Mouse (Mus musculus): ENCODE data around the gene Themis2. TPM values are rescaled to one million over a fixed set of nuclear protein-coding genes. Genes with fewer than 3 reads are reported as not detected.

Gene Themis2
- polyA plus RNA-seq, 1 experiment: 4.9 TPM

- 87% methylated on average over 13 of the region's 13 CpGs for WGBS
- TF ChIP-seq POLR2A (IDR thresholded peaks at IDR 0.05; ENCODE audit: low read depth, low read length): no peak
- H3K27ac ChIP-seq (ENCODE audit: insufficient read depth, low read depth, low read length): no peak overlapping the region
Measured at GRCm38 (mm10) chr4:132785228-132785627, 11.0 kb downstream of the Themis2 start.

GRCm38 (mm10) chr4:132783732-132784131 is 12.5 kb downstream of the Themis2 start:
- TF ChIP-seq CTCF (IDR thresholded peaks at IDR 0.05; ENCODE audit: extremely low read depth, insufficient read length, insufficient replicate concordance, low read depth, low read length) (no peak), POLR2A (IDR thresholded peaks at IDR 0.05; ENCODE audit: low read depth, low read length) (no peak)
- Histone ChIP-seq H3K4me1 (ENCODE audit: control insufficient read depth, insufficient read depth, insufficient read length, low read length) (peaks cover 8% of the 10 kb centered on the region; the same call in 1 of the 2 replicates), H3K36me3 (ENCODE audit: control insufficient read depth, insufficient read depth, low read length) (peaks cover under 1% of the 10 kb centered on the region; the same call in 1 of the 2 replicates), H3K27ac (ENCODE audit: insufficient read depth, low read depth, low read length) (no peak overlapping the region), H3K4me3 (ENCODE audit: low read depth, low read length) (no peak overlapping the region), H3K27me3 (ENCODE audit: control insufficient read depth, insufficient read depth, low read length) (no peaks in the 10 kb centered on the region)
- WGBS: 60% methylated on average over 2 of the region's 2 CpGs

More at GRCm38 (mm10) chr4:132785228-132785627, 11.0 kb downstream of the Themis2 start:
- Histone ChIP-seq H3K4me1 (ENCODE audit: control insufficient read depth, insufficient read depth, insufficient read length, low read length) (peaks cover 3% of the 10 kb centered on the region; the same call in 1 of the 2 replicates), H3K27me3 (ENCODE audit: control insufficient read depth, insufficient read depth, low read length) (no peaks in the 10 kb centered on the region), H3K36me3 (ENCODE audit: control insufficient read depth, insufficient read depth, low read length) (no peaks in the 10 kb centered on the region), H3K4me3 (ENCODE audit: low read depth, low read length) (no peak overlapping the region)

- Histone ChIP-seq H3K27ac (ENCODE audit: insufficient read depth, low read depth, low read length) (peak overlapping the region; percentile 20; the same call in 1 of the 2 replicates), H3K36me3 (ENCODE audit: control insufficient read depth, insufficient read depth, low read length) (peaks cover 29% of the 10 kb centered on the region), H3K27me3 (ENCODE audit: control insufficient read depth, insufficient read depth, low read length) (no peaks in the 10 kb centered on the region), H3K4me3 (ENCODE audit: low read depth, low read length) (no peak overlapping the region), H3K4me1 (ENCODE audit: control insufficient read depth, insufficient read depth, insufficient read length, low read length) (peaks cover 8% of the 10 kb centered on the region; the same call in 1 of the 2 replicates)
- 44% methylated on average over 4 of the region's 4 CpGs for WGBS
- TF ChIP-seq POLR2A (IDR thresholded peaks at IDR 0.05; ENCODE audit: low read depth, low read length) (no peak), CTCF (IDR thresholded peaks at IDR 0.05; ENCODE audit: extremely low read depth, insufficient read length, insufficient replicate concordance, low read depth, low read length) (no peak)
Measured at GRCm38 (mm10) chr4:132780288-132780687, 15.9 kb downstream of the Themis2 start.

GRCm38 (mm10) chr4:132778562-132779201 is 17.5 kb downstream of the Themis2 start:
- WGBS: 90% methylated on average over 6 of the region's 6 CpGs
- no peaks in the 10 kb centered on the region for H3K27me3 ChIP-seq (ENCODE audit: control insufficient read depth, insufficient read depth, low read length)
- H3K4me1 ChIP-seq (ENCODE audit: control insufficient read depth, insufficient read depth, insufficient read length, low read length): peaks cover 8% of the 10 kb centered on the region; the same call in 1 of the 2 replicates
- TF ChIP-seq CTCF (IDR thresholded peaks at IDR 0.05; ENCODE audit: extremely low read depth, insufficient read length, insufficient replicate concordance, low read depth, low read length): no peak
- TF ChIP-seq POLR2A (IDR thresholded peaks at IDR 0.05; ENCODE audit: low read depth, low read length): no peak
- peaks cover 43% of the 10 kb centered on the region for H3K36me3 ChIP-seq (ENCODE audit: control insufficient read depth, insufficient read depth, low read length)
- no peak overlapping the region for H3K4me3 ChIP-seq (ENCODE audit: low read depth, low read length)
- no peak overlapping the region for H3K27ac ChIP-seq (ENCODE audit: insufficient read depth, low read depth, low read length)

- Histone ChIP-seq H3K27ac (ENCODE audit: insufficient read depth, low read depth, low read length) (no peak overlapping the region), H3K4me3 (ENCODE audit: low read depth, low read length) (no peak overlapping the region), H3K36me3 (ENCODE audit: control insufficient read depth, insufficient read depth, low read length) (peaks cover 54% of the 10 kb centered on the region), H3K27me3 (ENCODE audit: control insufficient read depth, insufficient read depth, low read length) (no peaks in the 10 kb centered on the region), H3K4me1 (ENCODE audit: control insufficient read depth, insufficient read depth, insufficient read length, low read length) (peaks cover 8% of the 10 kb centered on the region; the same call in 1 of the 2 replicates)
- WGBS: 77% methylated on average over 5 of the region's 5 CpGs
- no peak for TF ChIP-seq POLR2A (IDR thresholded peaks at IDR 0.05; ENCODE audit: low read depth, low read length)
- TF ChIP-seq CTCF (IDR thresholded peaks at IDR 0.05; ENCODE audit: extremely low read depth, insufficient read length, insufficient replicate concordance, low read depth, low read length): peak; percentile 60; the same call in 1 of the 2 replicates
Measured at GRCm38 (mm10) chr4:132776764-132777163, 19.4 kb downstream of the Themis2 start.

GRCm38 (mm10) chr4:132774905-132775304 is 21.3 kb downstream of the Themis2 start:
- Histone ChIP-seq H3K27ac (ENCODE audit: insufficient read depth, low read depth, low read length) (no peak overlapping the region), H3K4me3 (ENCODE audit: low read depth, low read length) (no peak overlapping the region), H3K27me3 (ENCODE audit: control insufficient read depth, insufficient read depth, low read length) (no peaks in the 10 kb centered on the region), H3K4me1 (ENCODE audit: control insufficient read depth, insufficient read depth, insufficient read length, low read length) (0 out of 2 replicates have a peak, but pooled peaks cover 2% of the 10 kb centered on the region), H3K36me3 (ENCODE audit: control insufficient read depth, insufficient read depth, low read length) (peaks cover 62% of the 10 kb centered on the region)
- TF ChIP-seq CTCF (IDR thresholded peaks at IDR 0.05; ENCODE audit: extremely low read depth, insufficient read length, insufficient replicate concordance, low read depth, low read length): no peak
- TF ChIP-seq POLR2A (IDR thresholded peaks at IDR 0.05; ENCODE audit: low read depth, low read length): no peak
- WGBS: 68% methylated on average over 3 of the region's 3 CpGs

- Histone ChIP-seq H3K27ac (ENCODE audit: insufficient read depth, low read depth, low read length) (no peak overlapping the region), H3K4me3 (ENCODE audit: low read depth, low read length) (no peak overlapping the region), H3K4me1 (ENCODE audit: control insufficient read depth, insufficient read depth, insufficient read length, low read length) (no peaks in the 10 kb centered on the region), H3K36me3 (ENCODE audit: control insufficient read depth, insufficient read depth, low read length) (peaks cover 45% of the 10 kb centered on the region), H3K27me3 (ENCODE audit: control insufficient read depth, insufficient read depth, low read length) (no peaks in the 10 kb centered on the region)
- 88% methylated on average over 9 of the region's 9 CpGs for WGBS
- TF ChIP-seq CTCF (IDR thresholded peaks at IDR 0.05; ENCODE audit: extremely low read depth, insufficient read length, insufficient replicate concordance, low read depth, low read length) (no peak), POLR2A (IDR thresholded peaks at IDR 0.05; ENCODE audit: low read depth, low read length) (no peak)
Measured at GRCm38 (mm10) chr4:132771776-132772175, 24.4 kb downstream of the Themis2 start.
